Comparison of ENCODE assay signal across 10 mouse cellular contexts in genomic region chrX:155643975-155644374, GRCm38 (mm10). TPM values are rescaled to one million over a fixed set of nuclear protein-coding genes. Genes with fewer than 3 reads are reported as not detected.
DNase-seq lines count a peak whose midpoint lies in the region; ATAC-seq and TF ChIP-seq lines count a peak whose summit lies in the region.
"Had no signal": no experiment of that assay in that cellular context is flagged by ENCODE, and none has a peak within 500 bp of the region (broad histone marks: within the 10 kb centered on the region; RNA-seq: fewer than 3 reads in every experiment).

No protein-coding gene starts in this region.

- H3K27ac ChIP-seq in kidney, postnatal 0 days = no peak overlapping the region
- H3K27ac ChIP-seq in kidney, embryonic 14.5 days (ENCODE audit: low read depth, low read length) = no peak overlapping the region

- DNase-seq in kidney, postnatal 0 days (ENCODE audit: low spot score) = peak; percentile 14
- peak; percentile 14 to 22 for DNase-seq in right cerebral cortex, adult 2 months (ENCODE audit: low spot score in 2 of 2)
- no peak for DNase-seq in right cerebral cortex, postnatal 36 days (ENCODE audit: low spot score in 2 of 2)
- DNase-seq in cerebellum, adult 9-11 months = peak; percentile 19
- peak; percentile 37 for DNase-seq in retina, postnatal 1 day
- DNase-seq in urinary bladder, postnatal 10 days (ENCODE audit: low spot score) = no peak
- no peak for DNase-seq in adrenal gland, postnatal 25 days

- H3K27me3 ChIP-seq in kidney, postnatal 0 days (ENCODE audit: insufficient read depth, low read length) = no peaks in the 10 kb centered on the region
- no peaks in the 10 kb centered on the region for H3K27me3 ChIP-seq in kidney, embryonic 14.5 days (ENCODE audit: control insufficient read depth, insufficient read depth, low read length)

- H3K9ac ChIP-seq in kidney, postnatal 0 days (ENCODE audit: low read depth, low read length) = no peak overlapping the region
- H3K9ac ChIP-seq in kidney, embryonic 14.5 days (ENCODE audit: low read depth, low read length) = no peak overlapping the region

- no peaks in the 10 kb centered on the region for H3K4me1 ChIP-seq in kidney, postnatal 0 days (replicated peaks; ENCODE audit: insufficient read depth, low read length)
- no peaks in the 10 kb centered on the region for H3K4me1 ChIP-seq in kidney, embryonic 14.5 days (ENCODE audit: control insufficient read depth, insufficient read depth, low read length)

- H3K4me3 ChIP-seq in kidney, postnatal 0 days (replicated peaks; ENCODE audit: low read depth, low read length) = no peak overlapping the region
- no peak overlapping the region for H3K4me3 ChIP-seq in kidney, embryonic 14.5 days (ENCODE audit: low read length)

- no peak for ATAC-seq in kidney, postnatal 0 days (replicated peaks; ENCODE audit: low FRiP score, low read depth)
- ATAC-seq in kidney, embryonic 14.5 days (ENCODE audit: low FRiP score, low TSS enrichment) = no peak

- WGBS in kidney, postnatal 0 days = 0% methylated on average over 1 of the region's 1 CpGs
- WGBS in kidney, embryonic 14.5 days = 32% methylated on average over 1 of the region's 1 CpGs

- peak; percentile 81 for TF ChIP-seq CTCF in kidney, postnatal 0 days (IDR thresholded peaks at IDR 0.05; ENCODE audit: low read depth)

- H3K9me3 ChIP-seq in kidney, postnatal 0 days (replicated peaks; ENCODE audit: low read length) = no peaks in the 10 kb centered on the region
- no peaks in the 10 kb centered on the region for H3K9me3 ChIP-seq in kidney, embryonic 14.5 days (ENCODE audit: control insufficient read depth, low read length)

- no peaks in the 10 kb centered on the region for H3K36me3 ChIP-seq in kidney, postnatal 0 days (ENCODE audit: insufficient read depth, low read length)
- H3K36me3 ChIP-seq in kidney, embryonic 14.5 days (ENCODE audit: control insufficient read depth, insufficient read depth, low read length) = no peaks in the 10 kb centered on the region

- no peak overlapping the region for H3K4me2 ChIP-seq in kidney, postnatal 0 days (ENCODE audit: low read length)
- no peak overlapping the region for H3K4me2 ChIP-seq in kidney, embryonic 14.5 days (replicated peaks; ENCODE audit: low read depth, low read length)

RNA-seq across cellular contexts. Expression of gene Gm15155, which starts 19.4 kb away (rescaled TPM):
- not detected in 2 replicates for polyA plus RNA-seq in kidney, postnatal 0 days (2015; fragmentation: Nextera tagmentation; extraction: Ambion mirVana)
- not detected in 2 replicates for polyA plus RNA-seq in kidney, embryonic 14.5 days (2014; fragmentation: Nextera tagmentation; extraction: Ambion mirVana)
- total RNA-seq in adrenal gland, postnatal 25 days (2021) = not detected in 2 replicates
- total RNA-seq: gastrocnemius, postnatal 4 days had no signal
- polyA plus RNA-seq: neural tube, embryonic 11.5 days had no signal

RNA-seq across cellular contexts. Expression of gene Ptchd1, which starts 20.4 kb away (rescaled TPM):
- 0.73 and 0.83 TPM in 2 replicates for polyA plus RNA-seq in kidney, postnatal 0 days (2015; fragmentation: Nextera tagmentation; extraction: Ambion mirVana)
- 1.0 and 1.3 TPM in 2 replicates for polyA plus RNA-seq in kidney, embryonic 14.5 days (2014; fragmentation: Nextera tagmentation; extraction: Ambion mirVana)
- total RNA-seq in adrenal gland, postnatal 25 days (2021) = not detected in 2 replicates

Comparison
In these comparisons a context has a peak if more than half of its experiments do, and no peak if none do; other contexts are left out.
1. DNase-seq: peak in kidney, postnatal 0 days (single experiment), right cerebral cortex, adult 2 months (2 of 2), cerebellum, adult 9-11 months (single experiment) and retina, postnatal 1 day (single experiment); none in right cerebral cortex, postnatal 36 days (0 of 2), urinary bladder, postnatal 10 days (single experiment) and adrenal gland, postnatal 25 days (single experiment).